Mouse (Mus musculus) neural tube, embryonic 12.5 days (tissue): ENCODE measurements around the gene Kcnk3. TPM values are rescaled to one million over a fixed set of nuclear protein-coding genes. Genes with fewer than 3 reads are reported as not detected.

ENCODE experiments used
- ATAC-seq: fragments of 200-750 bp; cut with Nextera tagmentation; 2 replicates; pipeline ENCODE4 v1.8.0; 2017; ENCODE audit warnings: low read depth, mild to moderate bottlenecking, moderate TSS enrichment, moderate library complexity; ENCODE audit not compliant: low FRiP score
- H3K27ac ChIP-seq: fragments of 300-500 bp; sonication (generic); 2 replicates; pipeline ENCODE4 v1.5.1; 2016
- H3K27me3 ChIP-seq: fragments of 300-500 bp; sonication (generic); replicated peaks from 2 replicates; pipeline ENCODE4 v1.6.1; 2016; ENCODE audit warnings: mild to moderate bottlenecking
- H3K36me3 ChIP-seq: fragments of 300-500 bp; sonication (generic); 2 replicates; pipeline ENCODE4 v1.6.1; 2016; ENCODE audit warnings: mild to moderate bottlenecking
- H3K4me1 ChIP-seq: fragments of 300-500 bp; sonication (generic); 2 replicates; pipeline ENCODE4 v1.6.1; 2016
- H3K4me2 ChIP-seq: fragments of 300-500 bp; sonication (generic); replicated peaks from 2 replicates; pipeline ENCODE4 v1.6.1; 2016; ENCODE audit warnings: mild to moderate bottlenecking
- H3K4me3 ChIP-seq: fragments of 300-500 bp; sonication (generic); 2 replicates; pipeline ENCODE4 v1.5.1; 2016
- H3K9ac ChIP-seq: fragments of 300-500 bp; sonication (generic); 2 replicates; pipeline ENCODE4 v1.6.1; 2016; ENCODE audit warnings: mild to moderate bottlenecking
- H3K9me3 ChIP-seq: fragments of 300-500 bp; sonication (generic); 2 replicates; pipeline ENCODE4 v1.6.1; 2016; ENCODE audit warnings: mild to moderate bottlenecking
- WGBS: fragments of 180-500 bp; shearing (Covaris S2); methylation state at CpG from one replicate; pipeline ENCODE4 v1.1.7; 2016; 5-methylcytosine and 5-hydroxymethylcytosine counted together
- polyA plus RNA-seq: library from polyadenylated mRNA; unstranded; fragments of >200 nt; fragmentation: Nextera tagmentation; extraction: Ambion mirVana; gene quantifications from 2 replicates; pipeline ENCODE4 v1.2.1, GENCODE M21; 2016

The Kcnk3 gene
- polyA plus RNA-seq, 1 experiment from 2014 or later: 1.9 TPM

GRCm38 (mm10) chr5:30626331-30627105 is 38.5 kb downstream of the Kcnk3 start:
- WGBS: 80% methylated on average over 8 of the region's 8 CpGs
- Histone ChIP-seq H3K4me2 (no peak overlapping the region), H3K9me3 (no peaks in the 10 kb centered on the region), H3K9ac (no peak overlapping the region), H3K4me1 (peaks cover 13% of the 10 kb centered on the region), H3K27me3 (peaks cover 26% of the 10 kb centered on the region), H3K27ac (no peak overlapping the region), H3K4me3 (no peak overlapping the region), H3K36me3 (no peaks in the 10 kb centered on the region)
- no peak for ATAC-seq

- 85% methylated on average over 3 of the region's 3 CpGs for WGBS
These were observed 40.5 kb downstream of the Kcnk3 start for GRCm38 (mm10) chr5:30628511-30628910.

GRCm38 (mm10) chr5:30630401-30630800 is 42.4 kb downstream of the Kcnk3 start:
- Histone ChIP-seq H3K36me3 (no peaks in the 10 kb centered on the region), H3K27me3 (no peaks in the 10 kb centered on the region), H3K27ac (no peak overlapping the region), H3K9ac (no peak overlapping the region), H3K4me3 (no peak overlapping the region), H3K9me3 (no peaks in the 10 kb centered on the region), H3K4me2 (no peak overlapping the region), H3K4me1 (no peaks in the 10 kb centered on the region)
- no peak for ATAC-seq
- 84% methylated on average over 6 of the region's 6 CpGs for WGBS

More at GRCm38 (mm10) chr5:30628511-30628910, 40.5 kb downstream of the Kcnk3 start:
- Histone ChIP-seq H3K4me1 (no peaks in the 10 kb centered on the region), H3K9me3 (no peaks in the 10 kb centered on the region), H3K27me3 (peaks cover 10% of the 10 kb centered on the region), H3K4me3 (no peak overlapping the region), H3K4me2 (no peak overlapping the region), H3K9ac (no peak overlapping the region), H3K36me3 (no peaks in the 10 kb centered on the region), H3K27ac (no peak overlapping the region)
- ATAC-seq: no peak

- Histone ChIP-seq H3K4me2 (no peak overlapping the region), H3K27ac (no peak overlapping the region), H3K4me1 (no peaks in the 10 kb centered on the region), H3K9ac (no peak overlapping the region), H3K9me3 (no peaks in the 10 kb centered on the region), H3K4me3 (no peak overlapping the region), H3K36me3 (no peaks in the 10 kb centered on the region), H3K27me3 (no peaks in the 10 kb centered on the region)
- 69% methylated on average over 1 of the region's 1 CpGs for WGBS
- no peak for ATAC-seq
These were observed 44.2 kb downstream of the Kcnk3 start for GRCm38 (mm10) chr5:30632134-30632533.

GRCm38 (mm10) chr5:30636994-30637393 is 49.0 kb downstream of the Kcnk3 start:
- H3K9ac ChIP-seq: no peak overlapping the region
- H3K4me3 ChIP-seq: no peak overlapping the region
- no peak for ATAC-seq
- no peaks in the 10 kb centered on the region for H3K36me3 ChIP-seq
- no peak overlapping the region for H3K27ac ChIP-seq
- no peaks in the 10 kb centered on the region for H3K9me3 ChIP-seq
- H3K4me1 ChIP-seq: no peaks in the 10 kb centered on the region
- H3K4me2 ChIP-seq: no peak overlapping the region
- H3K27me3 ChIP-seq: no peaks in the 10 kb centered on the region
- WGBS: 54% methylated on average over 7 of the region's 7 CpGs

GRCm38 (mm10) chr5:30638041-30638440 is 50.1 kb downstream of the Kcnk3 start:
- Histone ChIP-seq H3K4me3 (no peak overlapping the region), H3K36me3 (no peaks in the 10 kb centered on the region), H3K4me2 (no peak overlapping the region), H3K27me3 (no peaks in the 10 kb centered on the region), H3K27ac (no peak overlapping the region), H3K4me1 (no peaks in the 10 kb centered on the region), H3K9me3 (no peaks in the 10 kb centered on the region), H3K9ac (no peak overlapping the region)
- no peak for ATAC-seq
- WGBS: 6% methylated on average over 6 of the region's 6 CpGs

- Histone ChIP-seq H3K36me3 (no peaks in the 10 kb centered on the region), H3K4me1 (peaks cover 10% of the 10 kb centered on the region), H3K27me3 (no peaks in the 10 kb centered on the region), H3K4me3 (no peak overlapping the region), H3K27ac (no peak overlapping the region), H3K4me2 (no peak overlapping the region), H3K9ac (no peak overlapping the region), H3K9me3 (no peaks in the 10 kb centered on the region)
- ATAC-seq: no peak
- 58% methylated on average over 5 of the region's 5 CpGs for WGBS
These were observed 55.7 kb downstream of the Kcnk3 start for GRCm38 (mm10) chr5:30643477-30644179.

GRCm38 (mm10) chr5:30646036-30646435 is 58.1 kb downstream of the Kcnk3 start:
- 69% methylated on average over 2 of the region's 2 CpGs for WGBS

GRCm38 (mm10) chr5:30647396-30647795 is 59.4 kb downstream of the Kcnk3 start:
- H3K27ac ChIP-seq: no peak overlapping the region
- peaks cover 10% of the 10 kb centered on the region; the same call in 1 of the 2 replicates for H3K36me3 ChIP-seq
- peak overlapping the region; percentile 84 for H3K4me3 ChIP-seq
- peak; percentile 25; the same call in 1 of the 2 replicates for ATAC-seq
- no peaks in the 10 kb centered on the region for H3K27me3 ChIP-seq
- peak overlapping the region; percentile 77 for H3K9ac ChIP-seq
- H3K4me2 ChIP-seq: peak overlapping the region; percentile 95
- WGBS: 21% methylated on average over 9 of the region's 9 CpGs
- peaks cover 15% of the 10 kb centered on the region for H3K4me1 ChIP-seq
- no peaks in the 10 kb centered on the region for H3K9me3 ChIP-seq

More at GRCm38 (mm10) chr5:30646036-30646435, 58.1 kb downstream of the Kcnk3 start:
- no peak for ATAC-seq
- Histone ChIP-seq H3K4me1 (peaks cover 15% of the 10 kb centered on the region), H3K4me3 (no peak overlapping the region), H3K27me3 (no peaks in the 10 kb centered on the region), H3K4me2 (no peak overlapping the region), H3K27ac (no peak overlapping the region), H3K9me3 (no peaks in the 10 kb centered on the region), H3K9ac (no peak overlapping the region), H3K36me3 (peaks cover 1% of the 10 kb centered on the region; the same call in 1 of the 2 replicates)

GRCm38 (mm10) chr5:30647815-30648560 is 60.0 kb downstream of the Kcnk3 start, which contains the start of gene Slc35f6:
Slc35f6 (plus strand) TSS chr5:30647933.
- H3K4me2 ChIP-seq: peak within 1 kb of the TSS; percentile 95
- peak within 1 kb of the TSS; percentile 84 for H3K4me3 ChIP-seq
- peaks cover 14% of the 10 kb centered on the region; the same call in 1 of the 2 replicates for H3K36me3 ChIP-seq
- H3K4me1 ChIP-seq: peaks cover 15% of the 10 kb centered on the region
- no peaks in the 10 kb centered on the region for H3K9me3 ChIP-seq
- under 1% methylated on average over 38 of the region's 38 CpGs for WGBS
- H3K27ac ChIP-seq: no peak within 1 kb of the TSS
- peak; percentile 94 for ATAC-seq
- peak within 1 kb of the TSS; percentile 77 for H3K9ac ChIP-seq
- no peaks in the 10 kb centered on the region for H3K27me3 ChIP-seq

GRCm38 (mm10) chr5:30649558-30649957 is 61.6 kb downstream of the Kcnk3 start:
- H3K4me2 ChIP-seq: no peak overlapping the region
- ATAC-seq: no peak

GRCm38 (mm10) chr5:30650756-30651155 is 62.8 kb downstream of the Kcnk3 start:
- 86% methylated on average over 3 of the region's 3 CpGs for WGBS

More at GRCm38 (mm10) chr5:30649558-30649957, 61.6 kb downstream of the Kcnk3 start:
- Histone ChIP-seq H3K27me3 (no peaks in the 10 kb centered on the region), H3K9ac (no peak overlapping the region), H3K27ac (no peak overlapping the region), H3K4me3 (no peak overlapping the region), H3K36me3 (peaks cover 15% of the 10 kb centered on the region), H3K9me3 (no peaks in the 10 kb centered on the region), H3K4me1 (peaks cover 15% of the 10 kb centered on the region)
- 78% methylated on average over 4 of the region's 4 CpGs for WGBS

More at GRCm38 (mm10) chr5:30650756-30651155, 62.8 kb downstream of the Kcnk3 start:
- Histone ChIP-seq H3K4me1 (peaks cover 15% of the 10 kb centered on the region), H3K27ac (no peak overlapping the region), H3K9me3 (no peaks in the 10 kb centered on the region), H3K36me3 (peaks cover 26% of the 10 kb centered on the region), H3K27me3 (no peaks in the 10 kb centered on the region), H3K4me2 (no peak overlapping the region), H3K9ac (no peak overlapping the region), H3K4me3 (no peak overlapping the region)
- no peak for ATAC-seq
